Mouse (Mus musculus) mouse embryonic stem cell (cell line): ENCODE measurements at regions not wholly inside any gene's neighbourhood (a gene's known extent, or its start where the extent isn't known, plus 50 kb on each side); places are given as distances from the start of the nearest gene placed in this dataset.

ENCODE experiments used
- in situ Hi-C, 2 experiments: fragments of 300-500 bp; cut with MboI; formaldehyde crosslinking; loops; 1 replicate in 1 of 2; 3 replicates in 1 of 2; pipeline ENCODE4 v1.14.3; 2019 to 2020; ENCODE audit warnings: low sequenced_read_pairs in 2 of 2, low pct_unique_long_range_greater_than_20kb in 1 of 2, mixed read lengths in 1 of 2; ENCODE audit not compliant: unreplicated experiment in 1 of 2

- in situ Hi-C loops: loop anchor here in 1 of 2 experiments (10.0 kb wide), 1 partner anchor 149 kb away; no protein-coding TSS in a partner anchor
Observed at GRCm38 (mm10) chr5:148454200-148454599, 54.5 kb upstream of the Slc7a1 start.

- in situ Hi-C loops: loop anchor here in 1 of 2 experiments (10.0 kb wide), 1 partner anchor 149 kb away; no protein-coding TSS in a partner anchor
Observed at GRCm38 (mm10) chr5:148453776-148454175, 54.1 kb upstream of the Slc7a1 start.

GRCm38 (mm10) chr5:148452909-148453632, 53.4 kb upstream of the Slc7a1 start:
- in situ Hi-C loops: loop anchor here in 1 of 2 experiments (10.0 kb wide), 1 partner anchor 148 kb away; no protein-coding TSS in a partner anchor

- in situ Hi-C loops: loop anchor here in 1 of 2 experiments (10.0 kb wide), 1 partner anchor 147 kb away; no protein-coding TSS in a partner anchor
Observed at GRCm38 (mm10) chr5:148451811-148452210, 52.1 kb upstream of the Slc7a1 start.

GRCm38 (mm10) chr5:148450924-148451323, 51.2 kb upstream of the Slc7a1 start:
- in situ Hi-C loops: loop anchor here in 1 of 2 experiments (10.0 kb wide), 1 partner anchor 146 kb away; no protein-coding TSS in a partner anchor
